Mouse (Mus musculus) erythroblast, embryonic 14.5 days (primary cell): ENCODE data around the gene Tnfrsf26.

Experiments used
- GATA1 ChIP-seq: IDR thresholded peaks from 2 replicates; pipeline ENCODE4 v1.6.1; 2012; ENCODE audit warnings: low read length, inconsistent platforms, mixed read lengths
- TAL1 ChIP-seq: IDR thresholded peaks from 3 replicates; pipeline ENCODE4 v1.6.1; 2012; ENCODE audit warnings: low read length, inconsistent platforms, mixed read lengths

GRCm38 (mm10) chr7:143565015-143565647, 63.4 kb downstream of the Tnfrsf26 start:
- TF ChIP-seq TAL1 = no peak
- no peak for TF ChIP-seq GATA1
